Mouse (Mus musculus) kidney, adult 2 months (tissue): ENCODE data around the gene Cyth2.

Experiments used
- CTCF ChIP-seq: fragments of 200-500 bp; conservative IDR thresholded peaks from 2 replicates; pipeline ENCODE4 v1.5.1; 2011; ENCODE audit warnings: low read depth, mild to moderate bottlenecking, control low read depth, low read length, moderate library complexity, mixed read lengths; ENCODE audit not compliant: insufficient read depth, insufficient read length
- POLR2A ChIP-seq: fragments of 200-500 bp; IDR thresholded peaks from one replicate; pipeline ENCODE4 v1.6.1; 2011; ENCODE audit warnings: low read depth, low read length, control low read depth

DNA sequence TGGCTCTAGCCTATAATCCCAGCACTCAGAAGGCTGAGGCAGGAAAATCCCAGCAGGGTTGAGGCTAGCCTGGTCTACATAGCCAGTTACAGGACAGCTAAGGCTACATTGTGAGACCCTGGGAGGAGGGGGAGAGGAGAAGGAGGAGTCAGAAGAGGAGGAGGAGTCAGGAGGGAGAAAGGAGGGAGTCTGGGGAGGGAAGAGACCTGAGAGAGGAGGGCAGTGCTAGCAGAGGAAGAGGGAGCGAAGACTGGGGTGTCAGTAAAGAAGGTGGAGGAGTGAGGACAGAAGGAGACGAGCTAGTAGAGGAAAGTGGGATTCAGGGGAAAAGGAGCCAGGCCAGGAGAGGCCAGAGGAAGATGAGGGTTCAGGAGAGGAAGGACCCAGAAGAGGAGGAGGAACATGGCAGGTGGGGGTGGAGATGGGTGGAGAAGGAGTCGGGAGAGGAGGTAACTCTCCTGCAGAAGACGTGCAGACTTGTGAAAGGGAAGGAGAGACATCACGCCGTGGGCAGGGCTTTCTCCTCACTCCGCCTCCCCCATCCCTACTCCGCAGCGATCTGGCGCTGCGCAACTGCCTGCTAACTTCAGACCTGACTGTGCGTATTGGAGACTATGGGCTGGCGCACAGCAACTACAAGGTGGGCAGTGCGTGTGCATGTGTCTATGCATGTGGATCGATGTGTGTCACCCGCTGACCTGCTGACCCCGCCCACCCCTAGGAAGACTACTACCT, 22.5 kb downstream of the Cyth2 start:
- TF ChIP-seq CTCF = no peak
- no peak for TF ChIP-seq POLR2A
